Mouse (Mus musculus): ENCODE measurements around the gene Itpkb. TPM values are rescaled to one million over a fixed set of nuclear protein-coding genes. Genes with fewer than 3 reads are reported as not detected.

Itpkb gene
- total RNA-seq, 1 experiment = 3.3 TPM

DNA sequence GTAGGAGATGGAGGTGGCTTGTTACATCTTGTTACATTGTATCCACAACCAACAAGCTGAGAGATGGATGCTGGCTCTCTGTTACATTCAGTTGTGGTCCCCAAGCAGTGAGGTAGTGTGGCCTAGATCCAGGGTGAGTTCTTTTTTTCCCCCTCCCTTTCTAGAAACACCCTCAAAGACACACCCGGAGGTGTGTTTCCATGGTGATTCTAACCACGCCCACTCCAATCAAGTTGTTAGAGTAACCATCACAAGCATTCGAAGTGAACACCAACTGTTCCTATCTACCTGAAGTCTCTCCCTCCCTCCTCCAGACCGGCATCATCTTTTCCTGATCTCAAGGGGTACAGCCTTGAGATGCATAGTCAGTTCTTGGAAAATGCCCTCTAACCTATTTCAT, 21.4 kb upstream of the Itpkb start:
- H3K9ac ChIP-seq (ENCODE audit: insufficient read depth, low read depth, low read length, poor library complexity, severe bottlenecking) = no peak overlapping the region

GRCm38 (mm10) chr1:180312286-180312685, 18.0 kb upstream of the Itpkb start:
- Histone ChIP-seq H3K36me3 (ENCODE audit: control insufficient read depth, insufficient read depth, low read length, poor library complexity, severe bottlenecking) (no peaks in the 10 kb centered on the region), H3K9ac (ENCODE audit: insufficient read depth, low read depth, low read length, poor library complexity, severe bottlenecking) (no peak overlapping the region), H3K9me3 (ENCODE audit: control insufficient read depth, insufficient read depth, low read depth, low read length) (no peaks in the 10 kb centered on the region), H3K4me1 (ENCODE audit: control insufficient read depth in 2 of 2, insufficient read depth in 2 of 2, low read length in 2 of 2, poor library complexity in 1 of 2) (peaks cover 6 to 20% of the 10 kb centered on the region in 2 experiments; a peak in 3 of 4 replicates), H3K4me3 (ENCODE audit: insufficient read depth in 1 of 2, low read depth in 1 of 2, low read length in 2 of 2, poor library complexity in 1 of 2, severe bottlenecking in 1 of 2) (no peak overlapping the region), H3K27ac (ENCODE audit: insufficient read depth, low read depth, low read length, poor library complexity, severe bottlenecking) (no peak overlapping the region)
- in situ Hi-C loops (cut with MboI; ENCODE audit: low sequenced_read_pairs in 2 of 2, unreplicated experiment in 2 of 2) = no loop called here
- DNase-seq (ENCODE audit: low read depth, low spot score) = no peak
- TF ChIP-seq ZNF384 (IDR thresholded peaks at IDR 0.05; ENCODE audit: low read depth, low read length) (no peak), CHD2 (IDR thresholded peaks at IDR 0.05; ENCODE audit: low read depth, low read length) (no peak), MAFK (IDR thresholded peaks at IDR 0.05; ENCODE audit: insufficient read depth, low read depth, low read length) (no peak), HCFC1 (IDR thresholded peaks at IDR 0.05; ENCODE audit: borderline replicate concordance, insufficient read depth, low read length) (no peak), ZC3H11A (IDR thresholded peaks at IDR 0.05; ENCODE audit: borderline replicate concordance, low read depth, low read length) (no peak)

More for the DNA sequence above, 21.4 kb upstream of the Itpkb start:
- no peak for DNase-seq (ENCODE audit: low read depth, low spot score)
- peaks cover 4 to 17% of the 10 kb centered on the region in 2 experiments; a peak in 3 of 4 replicates for H3K4me1 ChIP-seq (ENCODE audit: control insufficient read depth in 2 of 2, insufficient read depth in 2 of 2, low read length in 2 of 2, poor library complexity in 1 of 2)
- no peaks in the 10 kb centered on the region for H3K36me3 ChIP-seq (ENCODE audit: control insufficient read depth, insufficient read depth, low read length, poor library complexity, severe bottlenecking)
- H3K9me3 ChIP-seq (ENCODE audit: control insufficient read depth, insufficient read depth, low read depth, low read length) = no peaks in the 10 kb centered on the region
- TF ChIP-seq MAFK (IDR thresholded peaks at IDR 0.05; ENCODE audit: insufficient read depth, low read depth, low read length) (no peak), CHD2 (IDR thresholded peaks at IDR 0.05; ENCODE audit: low read depth, low read length) (no peak), ZNF384 (IDR thresholded peaks at IDR 0.05; ENCODE audit: low read depth, low read length) (no peak), ZC3H11A (IDR thresholded peaks at IDR 0.05; ENCODE audit: borderline replicate concordance, low read depth, low read length) (no peak), HCFC1 (IDR thresholded peaks at IDR 0.05; ENCODE audit: borderline replicate concordance, insufficient read depth, low read length) (no peak)
- in situ Hi-C loops (cut with MboI; ENCODE audit: low sequenced_read_pairs in 2 of 2, unreplicated experiment in 2 of 2) = no loop called here
- H3K27ac ChIP-seq (ENCODE audit: insufficient read depth, low read depth, low read length, poor library complexity, severe bottlenecking) = no peak overlapping the region
- no peak overlapping the region for H3K4me3 ChIP-seq (ENCODE audit: insufficient read depth in 1 of 2, low read depth in 1 of 2, low read length in 2 of 2, poor library complexity in 1 of 2, severe bottlenecking in 1 of 2)

DNA sequence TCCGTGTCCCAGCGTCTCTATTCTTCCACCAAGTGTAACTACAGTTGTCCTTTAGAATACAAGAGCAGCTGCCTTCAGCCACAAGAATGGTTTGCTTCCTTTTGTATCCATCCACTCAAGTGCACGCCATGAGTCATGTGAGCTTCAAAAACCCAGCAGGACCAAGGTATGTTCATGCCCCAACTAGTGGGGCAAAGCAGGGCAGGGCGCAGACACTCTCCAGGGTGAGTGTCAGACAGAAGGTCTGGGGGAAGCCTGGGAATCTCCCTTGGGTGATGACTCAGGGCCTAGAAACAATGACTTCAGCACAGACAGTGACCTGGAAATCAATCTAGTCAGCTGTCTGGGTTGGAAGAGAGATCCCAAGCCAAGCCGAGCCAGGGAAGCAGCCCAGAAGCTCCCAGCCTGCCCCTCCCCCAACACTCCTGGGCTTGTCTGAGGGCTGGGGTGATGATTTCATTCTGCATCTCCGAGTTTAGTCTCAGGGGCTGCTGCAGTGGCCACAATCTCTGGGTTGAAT, 17.4 kb upstream of the Itpkb start:
- Histone ChIP-seq H3K36me3 (ENCODE audit: control insufficient read depth, insufficient read depth, low read length, poor library complexity, severe bottlenecking) (no peaks in the 10 kb centered on the region), H3K9ac (ENCODE audit: insufficient read depth, low read depth, low read length, poor library complexity, severe bottlenecking) (no peak overlapping the region), H3K4me1 (ENCODE audit: control insufficient read depth in 2 of 2, insufficient read depth in 2 of 2, low read length in 2 of 2, poor library complexity in 1 of 2) (peaks cover 6 to 20% of the 10 kb centered on the region in 2 experiments; a peak in 3 of 4 replicates), H3K27ac (ENCODE audit: insufficient read depth, low read depth, low read length, poor library complexity, severe bottlenecking) (peak overlapping the region; percentile 34; the same call in 1 of the 2 replicates), H3K4me3 (ENCODE audit: insufficient read depth in 1 of 2, low read depth in 1 of 2, low read length in 2 of 2, poor library complexity in 1 of 2, severe bottlenecking in 1 of 2) (no peak overlapping the region; a peak in 1 of 4 replicates), H3K9me3 (ENCODE audit: control insufficient read depth, insufficient read depth, low read depth, low read length) (no peaks in the 10 kb centered on the region)
- no peak for DNase-seq (ENCODE audit: low read depth, low spot score)
- in situ Hi-C loops (cut with MboI; ENCODE audit: low sequenced_read_pairs in 2 of 2, unreplicated experiment in 2 of 2) = no loop called here
- no peak for TF ChIP-seq ZC3H11A (IDR thresholded peaks at IDR 0.05; ENCODE audit: borderline replicate concordance, low read depth, low read length)
- 0 out of 2 replicates have a peak, but pooled peaks have one; percentile 44 for TF ChIP-seq MAFK (IDR thresholded peaks at IDR 0.05; ENCODE audit: insufficient read depth, low read depth, low read length)

GRCm38 (mm10) chr1:180313517-180314440, 16.5 kb upstream of the Itpkb start:
- Histone ChIP-seq H3K9me3 (ENCODE audit: control insufficient read depth, insufficient read depth, low read depth, low read length) (no peaks in the 10 kb centered on the region), H3K36me3 (ENCODE audit: control insufficient read depth, insufficient read depth, low read length, poor library complexity, severe bottlenecking) (no peaks in the 10 kb centered on the region), H3K27ac (ENCODE audit: insufficient read depth, low read depth, low read length, poor library complexity, severe bottlenecking) (peak overlapping the region; percentile 29; the same call in 1 of the 2 replicates), H3K9ac (ENCODE audit: insufficient read depth, low read depth, low read length, poor library complexity, severe bottlenecking) (0 out of 2 replicates have a peak overlapping the region, but pooled peaks have one; percentile 43), H3K4me3 (ENCODE audit: insufficient read depth in 1 of 2, low read depth in 1 of 2, low read length in 2 of 2, poor library complexity in 1 of 2, severe bottlenecking in 1 of 2) (peak overlapping the region; percentile 31 to 47), H3K4me1 (ENCODE audit: control insufficient read depth in 2 of 2, insufficient read depth in 2 of 2, low read length in 2 of 2, poor library complexity in 1 of 2) (peaks cover 6 to 15% of the 10 kb centered on the region in 2 experiments; a peak in 3 of 4 replicates)
- DNase-seq (ENCODE audit: low read depth, low spot score) = peak; percentile 82
- TF ChIP-seq ZC3H11A (IDR thresholded peaks at IDR 0.05; ENCODE audit: borderline replicate concordance, low read depth, low read length) (no peak), CHD2 (IDR thresholded peaks at IDR 0.05; ENCODE audit: low read depth, low read length) (0 out of 2 replicates have a peak, but pooled peaks have one; percentile 12), ZNF384 (IDR thresholded peaks at IDR 0.05; ENCODE audit: low read depth, low read length) (no peak)
- in situ Hi-C loops (cut with MboI; ENCODE audit: low sequenced_read_pairs in 2 of 2, unreplicated experiment in 2 of 2) = no loop called here
